Mouse (Mus musculus) ES-Bruce4 (cell line): ENCODE results near the gene Mgat1.

Source experiments
- CTCF ChIP-seq: IDR thresholded peaks from one replicate; pipeline ENCODE4 v1.8.1; 2011; ENCODE audit warnings: low read depth, low read length
- EP300 ChIP-seq: IDR thresholded peaks from 2 replicates; pipeline ENCODE4 v1.6.1; 2011; ENCODE audit warnings: low read depth, low read length; ENCODE audit not compliant: insufficient read depth
- POLR2A ChIP-seq: IDR thresholded peaks from one replicate; pipeline ENCODE4 v1.8.1; 2011; ENCODE audit warnings: low read length; ENCODE audit not compliant: insufficient read depth

DNA sequence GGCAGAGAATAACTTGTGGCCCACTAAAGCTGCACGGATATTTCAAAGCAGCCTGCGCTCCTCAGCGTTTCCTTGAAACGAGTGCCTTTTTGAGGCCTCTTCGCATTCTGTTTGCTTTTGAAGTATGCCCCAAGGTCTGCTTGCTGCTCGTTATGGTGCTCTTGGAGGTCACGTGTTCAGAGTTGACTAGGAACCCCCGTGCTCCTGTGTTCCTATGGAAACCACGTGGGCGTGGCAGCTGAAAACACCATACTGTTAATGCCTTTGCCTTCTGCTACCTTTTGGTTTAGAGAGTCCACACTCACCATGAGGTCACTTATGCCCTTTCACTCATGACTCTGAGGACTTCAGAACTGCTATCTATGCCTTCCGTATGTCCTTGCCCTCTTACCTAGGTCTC is 20.6 kb downstream of the Mgat1 start:
- TF ChIP-seq EP300, result no peak
- TF ChIP-seq CTCF, result no peak
- no peak for TF ChIP-seq POLR2A
